Mouse (Mus musculus): ENCODE measurements around the gene Rnf148. TPM values are rescaled to one million over a fixed set of nuclear protein-coding genes. Genes with fewer than 3 reads are reported as not detected.

Gene Rnf148
- total RNA-seq (2021): not detected
- long read RNA-seq, experiment 1: 0 reads
- long read RNA-seq, experiment 2: 0 reads

GRCm38 (mm10) chr6:23655036-23655435, at the start of gene Rnf148:
Gene Rnf148 (minus strand): TSS chr6:23655136.
- DNase-seq (ENCODE audit: low spot score): no peak

GRCm38 (mm10) chr6:23700879-23701278, 45.9 kb upstream of the Rnf148 start:
- DNase-seq (ENCODE audit: low spot score): no peak

GRCm38 (mm10) chr6:23678172-23678571, 23.2 kb upstream of the Rnf148 start:
- no peak for DNase-seq (ENCODE audit: low spot score)

GRCm38 (mm10) chr6:23650205-23650604, 4.7 kb downstream of the Rnf148 start, which contains the start of gene Rnf133:
Gene Rnf133 (minus strand): TSS chr6:23650305.
- DNase-seq (ENCODE audit: low spot score): no peak

- no peak for DNase-seq (ENCODE audit: low spot score)
These were observed 6.2 kb downstream of the Rnf148 start for GRCm38 (mm10) chr6:23648732-23649131.

- no peak for DNase-seq (ENCODE audit: low spot score)
These were observed 7.2 kb downstream of the Rnf148 start for GRCm38 (mm10) chr6:23647627-23648247.

- no peak for DNase-seq (ENCODE audit: low spot score)
These were observed 17.9 kb downstream of the Rnf148 start for GRCm38 (mm10) chr6:23637081-23637480.

GRCm38 (mm10) chr6:23635208-23635607, 19.7 kb downstream of the Rnf148 start:
- no peak for DNase-seq (ENCODE audit: low spot score)

- no peak for DNase-seq (ENCODE audit: low spot score)
These were observed 20.9 kb downstream of the Rnf148 start for GRCm38 (mm10) chr6:23634016-23634415.

- DNase-seq (ENCODE audit: low spot score): no peak
These were observed 24.5 kb downstream of the Rnf148 start for GRCm38 (mm10) chr6:23630465-23630864.

Other genes starting within 250 kb of the Rnf148 start
- not detected for gene Rnf133, start 4.8 kb downstream of the Rnf148 start, total RNA-seq (2021)
- gene Cadps2, start 184.3 kb upstream of the Rnf148 start, total RNA-seq (2021): under 1 TPM; 0.36 to 0.41 TPM